Mouse (Mus musculus) midbrain, embryonic 14.5 days (tissue): Measurements from ENCODE around the gene Lingo1. TPM values are rescaled to one million over a fixed set of nuclear protein-coding genes. Genes with fewer than 3 reads are reported as not detected.
A peak's percentile ranks its signal among the peaks of the same experiment; 100 is the strongest.

ENCODE experiments used
- ATAC-seq: fragments of 200-750 bp; cut with Nextera tagmentation; 2 replicates; pipeline ENCODE4 v1.8.0; 2017; ENCODE audit warnings: moderate number of reproducible peaks, moderate library complexity; ENCODE audit not compliant: low FRiP score, low TSS enrichment
- DNase-seq: peaks from one replicate; pipeline ENCODE4 v3.0.0-alpha.2; 2015
- H3K27ac ChIP-seq: fragments of 300-500 bp; sonication (generic); replicated peaks from 2 replicates; pipeline ENCODE4 v1.5.1; 2014; ENCODE audit warnings: mild to moderate bottlenecking, low read depth, low read length, moderate library complexity
- H3K27me3 ChIP-seq: fragments of 300-500 bp; sonication (generic); 2 replicates; pipeline ENCODE4 v1.6.1; 2014; ENCODE audit warnings: low read length, control low read depth, mixed read lengths; ENCODE audit not compliant: control insufficient read depth, insufficient read depth
- H3K36me3 ChIP-seq: fragments of 300-500 bp; sonication (generic); 2 replicates; pipeline ENCODE4 v1.6.1; 2014; ENCODE audit warnings: low read length, control low read depth; ENCODE audit not compliant: control insufficient read depth, insufficient read depth
- H3K4me1 ChIP-seq: fragments of 300-500 bp; sonication (generic); 2 replicates; pipeline ENCODE4 v1.6.1; 2014; ENCODE audit warnings: mild to moderate bottlenecking, antibody characterized with exemption, low read length, control low read depth; ENCODE audit not compliant: control insufficient read depth, insufficient read depth
- H3K4me2 ChIP-seq: fragments of 300-500 bp; sonication (generic); 2 replicates; pipeline ENCODE4 v1.6.1; 2014; ENCODE audit warnings: mild to moderate bottlenecking, low read length, moderate library complexity
- H3K4me3 ChIP-seq: fragments of 300-500 bp; sonication (generic); replicated peaks from 2 replicates; pipeline ENCODE4 v1.5.1; 2014; ENCODE audit warnings: low read depth, low read length
- H3K9ac ChIP-seq: fragments of 300-500 bp; sonication (generic); replicated peaks from 2 replicates; pipeline ENCODE4 v1.6.1; 2014; ENCODE audit warnings: mild to moderate bottlenecking, low read length, moderate library complexity
- H3K9me3 ChIP-seq: fragments of 300-500 bp; sonication (generic); 2 replicates; pipeline ENCODE4 v1.6.1; 2016; ENCODE audit warnings: low read length, control low read depth, mixed read lengths; ENCODE audit not compliant: control insufficient read depth
- WGBS: fragments of 180-500 bp; shearing (Covaris S2); extraction: QIAGEN DNeasy Blood & Tissue Kit; methylation state at CpG from one replicate; pipeline ENCODE4 v1.1.7; 2014; 5-methylcytosine and 5-hydroxymethylcytosine counted together
- polyA plus RNA-seq: library from polyadenylated mRNA; unstranded; fragments of >200 nt; fragmentation: Nextera tagmentation; extraction: Ambion mirVana; gene quantifications from 2 replicates; pipeline ENCODE4 v1.2.1, GENCODE M21; 2014

Lingo1 gene
- polyA plus RNA-seq, 1 experiment from 2014 or later, result 49.4 TPM

DNA sequence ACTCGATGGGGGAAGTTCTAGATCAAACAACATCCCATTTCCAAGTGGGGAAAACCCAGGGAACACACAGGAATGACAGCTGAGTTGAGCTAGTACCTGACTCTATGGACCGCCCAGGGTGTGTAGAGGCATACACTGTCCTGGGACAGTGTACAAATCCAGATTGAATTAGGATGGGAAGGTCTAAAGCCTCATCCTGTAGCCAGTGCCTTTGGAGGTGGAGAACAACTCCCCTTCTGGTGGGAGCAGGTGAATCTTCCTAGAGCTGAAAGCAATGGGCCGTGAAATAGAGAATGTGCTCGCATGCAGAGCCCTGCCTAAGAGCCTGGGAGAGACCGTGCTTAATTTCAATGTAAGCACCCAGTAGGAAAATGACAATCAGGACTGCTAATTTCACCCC lies 185.8 kb downstream of the Lingo1 start:
- no peak overlapping the region for H3K27ac ChIP-seq
- no peak for ATAC-seq
- peaks cover 36% of the 10 kb centered on the region for H3K4me1 ChIP-seq
- no peaks in the 10 kb centered on the region for H3K9me3 ChIP-seq
- H3K36me3 ChIP-seq, result no peaks in the 10 kb centered on the region
- H3K9ac ChIP-seq, result no peak overlapping the region
- no peak overlapping the region for H3K4me3 ChIP-seq
- H3K27me3 ChIP-seq, result no peaks in the 10 kb centered on the region
- H3K4me2 ChIP-seq, result no peak overlapping the region
- no peak for DNase-seq
- 61% methylated on average over 5 of the region's 5 CpGs for WGBS

DNA sequence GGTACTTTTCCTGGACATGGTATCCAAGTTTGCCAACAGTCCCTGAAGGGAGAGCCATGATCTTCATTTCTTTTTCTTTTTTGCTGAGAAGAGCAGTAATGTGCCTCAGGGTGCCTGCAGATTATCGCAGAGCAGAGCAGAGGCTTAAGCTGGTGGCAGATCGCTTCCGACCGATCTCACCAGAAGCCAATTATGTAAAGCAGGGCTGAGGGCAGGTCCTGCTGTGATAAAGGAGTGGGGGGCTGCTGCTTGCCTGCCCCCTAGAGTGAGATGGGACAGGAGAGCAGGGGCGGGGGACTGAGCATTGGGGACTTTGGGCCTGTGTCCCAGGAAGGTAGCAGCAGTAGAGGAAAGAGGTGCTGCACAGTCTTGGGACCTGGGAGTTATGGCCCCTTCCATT lies 186.8 kb downstream of the Lingo1 start:
- Histone ChIP-seq H3K4me3 (no peak overlapping the region), H3K4me2 (no peak overlapping the region), H3K27ac (0 out of 2 replicates have a peak overlapping the region, but pooled peaks have one; percentile 49), H3K36me3 (no peaks in the 10 kb centered on the region), H3K4me1 (peaks cover 45% of the 10 kb centered on the region), H3K9ac (no peak overlapping the region), H3K9me3 (no peaks in the 10 kb centered on the region), H3K27me3 (no peaks in the 10 kb centered on the region)
- 1% methylated on average over 5 of the region's 5 CpGs for WGBS
- 0 out of 2 replicates have a peak, but pooled peaks have one; percentile 44 for ATAC-seq
- peak; percentile 68 for DNase-seq

DNA sequence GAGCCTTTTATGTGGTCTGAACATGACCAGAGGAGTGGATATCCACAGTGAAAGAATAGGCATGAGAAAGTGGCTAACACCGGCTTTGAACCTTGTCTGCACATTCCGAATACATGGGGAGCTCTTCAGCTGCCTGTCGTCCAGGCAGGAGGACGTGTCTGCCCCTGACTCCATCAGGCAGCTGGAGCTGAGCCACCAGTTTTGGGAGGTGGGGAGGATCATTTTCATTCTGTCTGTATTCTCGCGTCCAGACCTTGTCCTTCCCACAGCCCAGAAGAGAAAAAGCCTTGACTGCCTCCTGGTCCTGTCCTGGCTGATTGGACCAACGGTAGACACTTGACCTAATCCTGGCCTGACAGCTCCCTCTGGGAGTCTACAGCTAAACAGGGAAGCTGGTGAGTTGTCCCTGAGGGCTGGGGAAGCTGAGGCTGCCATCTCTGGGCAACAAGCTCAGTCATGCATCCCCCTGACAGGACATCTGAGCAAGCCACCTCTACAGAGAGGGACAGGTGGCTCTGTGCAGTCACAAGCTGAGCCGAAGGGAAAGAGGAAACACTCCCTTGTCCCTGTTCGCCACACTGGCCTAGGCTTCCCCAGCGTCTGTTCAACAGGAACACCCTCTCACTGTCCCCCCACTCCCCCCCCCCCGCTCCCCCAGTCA lies 187.4 kb downstream of the Lingo1 start:
- Histone ChIP-seq H3K36me3 (no peaks in the 10 kb centered on the region), H3K9me3 (no peaks in the 10 kb centered on the region), H3K9ac (no peak overlapping the region), H3K4me3 (no peak overlapping the region), H3K4me1 (peaks cover 48% of the 10 kb centered on the region), H3K27ac (0 out of 2 replicates have a peak overlapping the region, but pooled peaks have one; percentile 49), H3K4me2 (no peak overlapping the region), H3K27me3 (no peaks in the 10 kb centered on the region)
- DNase-seq (no peak), ATAC-seq (no peak)
- 17% methylated on average over 11 of the region's 11 CpGs for WGBS

DNA sequence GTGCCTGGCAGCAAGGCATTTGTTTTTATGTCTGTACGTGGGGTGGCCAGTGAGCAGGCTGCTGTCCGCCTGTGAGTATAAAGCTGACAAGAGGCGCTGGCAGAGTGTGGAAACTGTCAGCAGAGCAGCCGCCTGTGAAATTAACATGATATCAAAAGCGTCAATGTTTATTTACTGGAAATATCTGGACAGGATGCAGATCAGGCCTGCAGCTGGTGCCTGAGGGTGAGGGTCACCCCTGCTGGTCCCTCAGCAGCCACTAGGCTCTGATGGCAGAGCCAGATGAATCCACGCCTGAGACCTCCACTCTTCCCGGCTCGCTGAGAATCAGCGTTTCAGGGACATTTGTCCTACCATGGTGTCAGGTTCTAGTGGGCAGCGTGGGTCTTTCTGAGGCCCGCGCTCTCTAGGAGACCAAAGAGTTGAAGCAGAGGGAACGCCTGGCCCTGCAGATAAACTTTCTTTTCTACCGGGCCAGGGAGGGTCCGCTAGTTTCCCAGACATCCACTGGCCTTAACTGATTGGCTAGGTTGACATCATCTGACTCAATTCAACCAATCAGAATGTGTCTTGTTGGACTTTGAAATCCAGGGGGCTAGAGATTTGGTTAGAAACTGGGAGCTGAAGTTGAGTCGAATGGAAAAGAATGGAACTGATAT lies 190.1 kb downstream of the Lingo1 start:
- no peak overlapping the region for H3K9ac ChIP-seq
- H3K27ac ChIP-seq, result peak overlapping the region; percentile 27; the same call in 1 of the 2 replicates
- H3K36me3 ChIP-seq, result no peaks in the 10 kb centered on the region
- H3K4me1 ChIP-seq, result peaks cover 44% of the 10 kb centered on the region
- no peak overlapping the region for H3K4me3 ChIP-seq
- ATAC-seq, result no peak
- 60% methylated on average over 16 of the region's 16 CpGs for WGBS
- H3K27me3 ChIP-seq, result no peaks in the 10 kb centered on the region
- H3K4me2 ChIP-seq, result peak overlapping the region; percentile 21
- no peaks in the 10 kb centered on the region for H3K9me3 ChIP-seq
- DNase-seq, result no peak

DNA sequence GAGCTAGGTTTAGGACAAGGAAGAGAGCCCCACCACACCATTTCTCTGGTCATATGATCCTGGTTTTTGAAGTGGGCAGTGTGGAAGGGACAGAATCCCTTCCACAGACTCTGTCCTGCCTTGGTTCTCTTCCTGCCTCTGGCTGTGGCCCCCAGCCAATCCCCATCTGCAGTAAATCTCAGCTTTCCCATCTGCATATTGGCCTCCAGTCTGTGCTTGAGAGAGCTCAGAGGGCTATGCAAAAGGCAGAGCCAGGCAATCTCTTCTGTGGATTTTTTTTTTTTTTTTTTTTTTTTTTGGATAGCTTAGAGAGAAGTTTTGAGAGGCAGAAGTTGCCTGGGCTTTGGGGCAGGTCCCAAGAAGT lies 190.8 kb downstream of the Lingo1 start:
- Histone ChIP-seq H3K27ac (peak overlapping the region; percentile 43; the same call in 1 of the 2 replicates), H3K4me1 (peaks cover 40% of the 10 kb centered on the region), H3K36me3 (no peaks in the 10 kb centered on the region), H3K9me3 (no peaks in the 10 kb centered on the region), H3K9ac (no peak overlapping the region), H3K4me3 (no peak overlapping the region), H3K27me3 (no peaks in the 10 kb centered on the region), H3K4me2 (no peak overlapping the region)
- DNase-seq (no peak), ATAC-seq (peak; percentile 25; the same call in 1 of the 2 replicates)

DNA sequence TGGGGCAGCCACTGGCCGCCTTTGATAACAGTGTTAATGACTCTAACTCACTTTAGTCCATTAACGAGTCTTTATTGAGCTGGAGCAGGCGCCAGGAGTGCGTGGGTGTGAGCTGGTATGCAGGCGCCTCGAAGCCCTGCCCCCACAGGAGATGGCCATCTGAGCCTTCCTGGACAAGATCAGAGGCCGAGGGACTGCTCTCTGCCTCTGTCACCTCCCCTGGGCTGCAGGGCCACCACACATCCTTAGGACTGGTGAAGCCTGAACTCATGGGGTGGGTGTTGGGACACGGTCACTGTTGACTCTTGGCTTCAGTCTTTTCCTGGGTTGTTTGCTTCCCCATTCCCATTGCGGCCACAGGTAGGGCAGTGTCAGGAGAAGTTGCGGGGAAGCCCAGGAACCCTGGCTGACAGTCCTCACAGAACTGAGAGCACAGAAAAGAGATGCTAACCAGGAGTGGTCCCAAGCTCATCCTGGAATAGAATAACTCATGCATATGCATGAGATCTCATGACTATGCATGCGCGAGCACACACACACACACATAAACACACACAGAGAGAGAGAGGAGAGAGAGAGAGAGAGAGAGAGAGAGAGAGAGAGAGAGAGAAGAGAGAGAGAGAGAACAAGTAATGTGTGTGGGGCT lies 191.3 kb downstream of the Lingo1 start:
- ATAC-seq (peak; percentile 80), DNase-seq (peak; percentile 76)
- Histone ChIP-seq H3K27ac (peak overlapping the region; percentile 43; the same call in 1 of the 2 replicates), H3K27me3 (no peaks in the 10 kb centered on the region), H3K4me2 (no peak overlapping the region), H3K9ac (no peak overlapping the region), H3K36me3 (no peaks in the 10 kb centered on the region), H3K4me3 (no peak overlapping the region), H3K4me1 (peaks cover 38% of the 10 kb centered on the region), H3K9me3 (no peaks in the 10 kb centered on the region)
- 33% methylated on average over 12 of the region's 12 CpGs for WGBS

DNA sequence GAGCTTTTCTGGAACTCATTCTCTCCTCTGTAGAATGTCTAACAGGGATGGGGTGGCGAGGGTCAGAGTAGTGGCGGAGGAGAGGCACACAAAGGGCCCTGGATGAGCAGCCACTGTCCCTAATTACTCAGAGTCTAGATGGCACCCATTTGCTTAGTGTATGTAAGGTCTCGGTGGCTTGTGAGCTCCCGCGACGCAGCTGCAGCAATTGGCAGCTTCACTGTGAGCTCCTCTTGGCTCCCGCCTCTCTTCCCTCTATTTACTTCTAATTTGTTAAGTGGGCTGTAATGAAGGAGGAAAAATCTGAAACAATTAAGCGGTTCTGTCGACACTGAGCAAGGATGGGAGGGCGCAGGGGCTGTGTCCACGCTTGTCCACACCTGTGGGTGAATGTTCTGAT lies 195.6 kb downstream of the Lingo1 start:
- ATAC-seq, result no peak
- Histone ChIP-seq H3K27ac (no peak overlapping the region), H3K4me1 (peaks cover 13% of the 10 kb centered on the region), H3K36me3 (no peaks in the 10 kb centered on the region), H3K4me2 (no peak overlapping the region), H3K27me3 (no peaks in the 10 kb centered on the region), H3K4me3 (no peak overlapping the region), H3K9me3 (no peaks in the 10 kb centered on the region), H3K9ac (no peak overlapping the region)
- WGBS, result 79% methylated on average over 11 of the region's 11 CpGs
- no peak for DNase-seq

DNA sequence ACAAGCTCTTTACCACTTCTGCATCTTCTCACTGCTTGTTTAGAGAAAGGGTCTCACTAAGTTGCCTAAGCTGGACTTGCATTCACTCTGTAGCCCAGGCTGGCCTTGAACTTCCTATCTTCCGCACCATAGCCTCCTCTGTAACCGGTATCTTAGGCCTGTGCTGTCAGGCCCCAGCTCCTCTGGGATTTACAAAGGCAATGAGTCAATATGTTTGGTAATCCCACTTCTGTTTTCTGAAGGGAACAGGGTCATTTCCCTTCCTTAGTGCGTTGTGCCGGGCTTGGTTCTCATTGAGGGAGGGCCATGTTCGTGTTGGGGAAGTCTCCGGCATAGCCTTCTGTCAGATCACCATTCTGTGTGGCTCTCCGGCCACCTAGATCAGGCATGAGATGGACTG lies 203.6 kb downstream of the Lingo1 start:
- H3K27me3 ChIP-seq, result no peaks in the 10 kb centered on the region
- H3K4me3 ChIP-seq, result no peak overlapping the region
- H3K9me3 ChIP-seq, result no peaks in the 10 kb centered on the region
- DNase-seq (no peak), ATAC-seq (no peak)
- H3K9ac ChIP-seq, result no peak overlapping the region
- no peak overlapping the region for H3K27ac ChIP-seq
- WGBS, result 88% methylated on average over 7 of the region's 7 CpGs
- H3K4me1 ChIP-seq, result 0 out of 2 replicates have a peak, but pooled peaks cover 4% of the 10 kb centered on the region
- H3K36me3 ChIP-seq, result no peaks in the 10 kb centered on the region
- H3K4me2 ChIP-seq, result no peak overlapping the region
